Mouse (Mus musculus) small intestine, adult 2 months (tissue): ENCODE measurements at regions not wholly inside any gene's neighbourhood (a gene's known extent, or its start where the extent isn't known, plus 50 kb on each side); places are given as distances from the start of the nearest gene placed in this dataset.

Experiments used
- CTCF ChIP-seq: fragments of 200-500 bp; IDR thresholded peaks from 2 replicates; pipeline ENCODE4 v1.5.1; 2012; ENCODE audit warnings: low read depth, mild to moderate bottlenecking, control low read depth, inconsistent platforms, low read length, moderate library complexity, mixed read lengths; ENCODE audit not compliant: insufficient replicate concordance, insufficient read length; ENCODE audit errors: extremely low read depth
- POLR2A ChIP-seq: fragments of 200-500 bp; IDR thresholded peaks from 2 replicates; pipeline ENCODE4 v1.6.1; 2012; ENCODE audit warnings: low read depth, mild to moderate bottlenecking, control low read depth, inconsistent platforms, low read length, moderate library complexity

DNA sequence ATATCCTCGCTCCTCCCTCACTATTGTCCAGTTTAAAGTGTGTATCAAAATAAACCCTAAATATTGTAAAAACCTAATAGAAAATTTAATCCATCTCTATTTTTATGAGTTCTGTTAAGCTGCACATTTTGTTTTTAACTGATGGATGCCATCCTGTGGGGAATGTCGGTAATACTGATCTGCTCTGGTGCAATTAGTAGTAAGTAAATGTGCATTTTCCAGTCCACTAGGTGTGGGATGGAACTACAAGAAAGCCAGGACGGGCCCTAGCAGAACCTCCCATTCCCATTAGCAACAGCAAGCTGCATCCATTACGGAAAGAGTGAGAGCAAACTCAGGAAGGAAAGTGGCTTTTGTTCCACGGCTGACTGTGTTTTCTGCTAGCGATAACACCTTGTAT, 286.3 kb downstream of the Nsun3 start:
- no peak for TF ChIP-seq CTCF
- TF ChIP-seq POLR2A, result no peak
